Mouse (Mus musculus) forebrain, embryonic 14.5 days (tissue): Measurements from ENCODE around the gene Ccr1l1. TPM values are rescaled to one million over a fixed set of nuclear protein-coding genes. Genes with fewer than 3 reads are reported as not detected.

ENCODE experiments used
- ATAC-seq: fragments of 200-750 bp; cut with Nextera tagmentation; 2 replicates; pipeline ENCODE4 v1.8.0; 2017; ENCODE audit warnings: mild to moderate bottlenecking, moderate library complexity
- DNase-seq: peaks from one replicate; pipeline ENCODE4 v3.0.0-alpha.2; 2015; ENCODE audit warnings: low spot score
- H3K27ac ChIP-seq: fragments of 300-500 bp; sonication (generic); 2 replicates; pipeline ENCODE4 v1.5.1; 2014; ENCODE audit warnings: low read depth, mild to moderate bottlenecking, control low read depth, low read length, moderate library complexity
- H3K27me3 ChIP-seq: fragments of 300-500 bp; sonication (generic); replicated peaks from 2 replicates; pipeline ENCODE4 v1.6.1; 2014; ENCODE audit warnings: low read length, control low read depth, mixed read lengths; ENCODE audit not compliant: control insufficient read depth, insufficient read depth
- H3K36me3 ChIP-seq: fragments of 300-500 bp; sonication (generic); 2 replicates; pipeline ENCODE4 v1.6.1; 2014; ENCODE audit warnings: low read length, control low read depth; ENCODE audit not compliant: control insufficient read depth, insufficient read depth
- H3K4me1 ChIP-seq: fragments of 300-500 bp; sonication (generic); 2 replicates; pipeline ENCODE4 v1.6.1; 2014; ENCODE audit warnings: antibody characterized with exemption, low read length, control low read depth; ENCODE audit not compliant: control insufficient read depth, insufficient read depth
- H3K4me2 ChIP-seq: fragments of 300-500 bp; sonication (generic); 2 replicates; pipeline ENCODE4 v1.6.1; 2014; ENCODE audit warnings: mild to moderate bottlenecking, control low read depth, low read length
- H3K4me3 ChIP-seq: fragments of 300-500 bp; sonication (generic); 2 replicates; pipeline ENCODE4 v1.5.1; 2014; ENCODE audit warnings: low read depth, low read length, control low read depth
- H3K9ac ChIP-seq: fragments of 300-500 bp; sonication (generic); 2 replicates; pipeline ENCODE4 v1.6.1; 2014; ENCODE audit warnings: mild to moderate bottlenecking, low read length, control low read depth, moderate library complexity
- H3K9me3 ChIP-seq: fragments of 300-500 bp; sonication (generic); replicated peaks from 2 replicates; pipeline ENCODE4 v1.6.1; 2016; ENCODE audit warnings: low read length, control low read depth, mixed read lengths; ENCODE audit not compliant: control insufficient read depth
- WGBS: fragments of 180-500 bp; shearing (Covaris S2); extraction: QIAGEN DNeasy Blood & Tissue Kit; methylation state at CpG from one replicate; pipeline ENCODE4 v1.1.7; 2014; 5-methylcytosine and 5-hydroxymethylcytosine counted together
- polyA plus RNA-seq: library from polyadenylated mRNA; unstranded; fragments of >200 nt; fragmentation: Nextera tagmentation; extraction: Ambion mirVana; gene quantifications from 2 replicates; pipeline ENCODE4 v1.2.1, GENCODE M21; 2014

Gene Ccr1l1
- polyA plus RNA-seq, 1 experiment from 2014 or later, result not detected

DNA sequence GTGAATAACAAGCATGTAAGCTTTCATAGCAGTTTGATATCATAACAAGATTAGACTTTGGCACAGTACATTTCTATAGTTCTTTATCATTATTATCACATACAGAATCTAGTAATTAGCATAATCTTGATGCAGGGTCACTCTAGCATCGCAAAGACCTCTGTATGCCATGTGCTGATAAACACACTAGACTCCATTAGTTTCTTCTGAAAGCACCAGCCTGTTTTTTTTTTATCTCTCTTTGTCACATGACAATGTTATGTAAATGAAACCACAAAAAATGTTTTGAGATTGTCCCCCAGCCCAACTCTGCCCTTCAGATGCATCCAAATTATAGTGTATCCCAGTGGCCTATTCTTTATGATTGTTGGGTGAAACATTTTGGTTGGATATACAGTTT is 30.4 kb downstream of the Ccr1l1 start:
- 79% methylated on average over 1 of the region's 1 CpGs for WGBS
- H3K9me3 ChIP-seq, result no peaks in the 10 kb centered on the region
- no peak overlapping the region for H3K4me3 ChIP-seq
- H3K4me1 ChIP-seq, result no peaks in the 10 kb centered on the region
- H3K9ac ChIP-seq, result no peak overlapping the region
- H3K27me3 ChIP-seq, result no peaks in the 10 kb centered on the region
- H3K36me3 ChIP-seq, result no peaks in the 10 kb centered on the region
- no peak overlapping the region for H3K4me2 ChIP-seq
- no peak for DNase-seq
- no peak for ATAC-seq
- H3K27ac ChIP-seq, result no peak overlapping the region

DNA sequence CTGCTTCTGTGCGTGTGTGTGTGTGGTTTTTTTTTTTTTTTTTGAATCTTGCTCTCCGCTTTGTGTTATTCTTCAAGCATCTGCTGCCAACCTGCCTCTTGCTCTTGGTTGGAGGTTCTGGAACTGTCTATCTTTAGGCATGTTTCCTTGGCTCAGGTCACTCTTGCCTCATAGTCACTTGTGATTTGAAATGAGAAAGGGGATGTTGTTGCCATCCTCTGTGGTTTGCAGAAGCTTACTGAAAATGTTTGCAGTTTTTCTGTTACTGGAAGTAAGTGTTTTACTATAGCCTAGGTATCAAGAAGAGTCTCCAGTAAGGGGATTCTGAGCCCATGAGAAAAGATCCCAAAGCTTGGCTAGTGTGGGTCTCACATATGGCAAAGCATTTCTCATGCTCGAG is 36.2 kb downstream of the Ccr1l1 start:
- Histone ChIP-seq H3K4me2 (no peak overlapping the region), H3K9ac (no peak overlapping the region)
- WGBS, result 84% methylated on average over 3 of the region's 3 CpGs

GRCm38 (mm10) chr9:123941316-123941715 is 36.9 kb downstream of the Ccr1l1 start:
- H3K4me2 ChIP-seq, result no peak overlapping the region
- DNase-seq (no peak), ATAC-seq (no peak)
- no peaks in the 10 kb centered on the region for H3K27me3 ChIP-seq
- H3K27ac ChIP-seq, result no peak overlapping the region
- H3K9me3 ChIP-seq, result no peaks in the 10 kb centered on the region
- no peaks in the 10 kb centered on the region for H3K36me3 ChIP-seq
- no peaks in the 10 kb centered on the region for H3K4me1 ChIP-seq
- no peak overlapping the region for H3K9ac ChIP-seq
- 80% methylated on average over 2 of the region's 2 CpGs for WGBS
- H3K4me3 ChIP-seq, result no peak overlapping the region

More for the DNA sequence above, 36.2 kb downstream of the Ccr1l1 start:
- no peaks in the 10 kb centered on the region for H3K4me1 ChIP-seq
- no peak overlapping the region for H3K27ac ChIP-seq
- ATAC-seq (no peak), DNase-seq (no peak)
- H3K4me3 ChIP-seq, result no peak overlapping the region
- no peaks in the 10 kb centered on the region for H3K9me3 ChIP-seq
- H3K27me3 ChIP-seq, result no peaks in the 10 kb centered on the region
- H3K36me3 ChIP-seq, result no peaks in the 10 kb centered on the region

DNA sequence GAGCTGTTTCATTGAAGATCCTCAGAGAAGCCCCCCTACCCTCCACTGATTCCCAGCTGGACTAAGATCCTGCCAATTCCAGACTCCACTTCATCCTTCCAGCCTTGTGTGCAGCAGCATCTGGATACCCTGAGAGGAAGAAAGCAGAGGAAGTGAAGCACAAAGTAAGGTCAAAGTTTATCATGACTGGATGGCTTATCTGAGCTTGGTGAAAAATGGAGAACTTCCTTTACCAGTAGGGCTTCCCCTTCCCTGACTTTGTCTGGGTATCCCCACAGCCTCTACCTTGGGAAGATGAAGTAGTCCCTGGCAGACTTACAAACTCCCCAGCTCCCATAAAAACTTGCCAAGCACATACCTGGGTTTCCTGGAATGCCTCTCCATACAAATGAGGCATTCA is 37.6 kb downstream of the Ccr1l1 start:
- H3K9ac ChIP-seq, result no peak overlapping the region
- DNase-seq (no peak), ATAC-seq (no peak)
- H3K4me2 ChIP-seq, result no peak overlapping the region
- no peaks in the 10 kb centered on the region for H3K9me3 ChIP-seq
- H3K27me3 ChIP-seq, result no peaks in the 10 kb centered on the region
- no peak overlapping the region for H3K27ac ChIP-seq
- H3K36me3 ChIP-seq, result no peaks in the 10 kb centered on the region
- no peak overlapping the region for H3K4me3 ChIP-seq
- H3K4me1 ChIP-seq, result no peaks in the 10 kb centered on the region

DNA sequence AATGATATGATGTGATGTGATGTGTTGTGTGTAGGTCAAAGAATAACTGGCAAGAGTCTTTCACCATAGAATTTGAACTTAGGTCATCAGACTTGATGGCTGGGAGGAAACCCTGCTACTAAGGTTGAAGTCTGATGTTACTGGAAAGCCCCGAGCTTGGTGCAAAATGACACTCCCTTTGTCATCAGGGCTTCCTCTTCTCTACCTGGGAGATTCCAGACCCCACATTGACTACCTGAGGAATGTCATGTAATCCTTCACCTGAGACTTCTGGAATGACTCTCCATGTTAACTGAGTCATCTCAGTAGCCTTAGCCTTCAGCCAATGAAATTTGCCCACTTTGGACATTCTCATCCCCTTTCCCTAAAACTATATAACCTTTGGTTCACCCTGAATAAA is 38.0 kb downstream of the Ccr1l1 start:
- WGBS, result 81% methylated on average over 1 of the region's 1 CpGs

DNA sequence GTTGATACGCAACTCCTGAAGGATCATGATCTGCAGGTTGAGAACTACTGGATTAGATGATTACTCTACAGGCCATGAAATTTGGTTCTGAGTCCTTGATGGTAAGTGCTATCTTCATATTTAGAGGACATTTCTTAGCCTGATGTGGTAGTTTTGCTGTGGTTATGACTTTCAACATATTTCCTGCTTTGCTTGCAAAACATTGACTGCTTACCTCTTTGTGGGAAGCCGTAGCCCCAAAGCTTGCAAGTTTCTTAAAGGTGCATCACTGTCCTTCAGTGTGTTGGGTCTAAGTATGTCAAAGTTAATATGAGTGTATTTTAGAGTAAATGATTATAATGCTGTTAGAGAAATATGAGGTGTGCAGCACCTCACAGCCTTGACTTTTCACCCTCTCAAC is 40.2 kb downstream of the Ccr1l1 start:
- ATAC-seq (no peak), DNase-seq (no peak)
- H3K4me3 ChIP-seq, result no peak overlapping the region
- H3K4me1 ChIP-seq, result no peaks in the 10 kb centered on the region
- no peaks in the 10 kb centered on the region for H3K9me3 ChIP-seq
- no peak overlapping the region for H3K27ac ChIP-seq
- H3K36me3 ChIP-seq, result no peaks in the 10 kb centered on the region
- no peak overlapping the region for H3K9ac ChIP-seq
- no peak overlapping the region for H3K4me2 ChIP-seq
- WGBS, result 94% methylated on average over 2 of the region's 2 CpGs
- H3K27me3 ChIP-seq, result no peaks in the 10 kb centered on the region

More for the DNA sequence above, 38.0 kb downstream of the Ccr1l1 start:
- no peaks in the 10 kb centered on the region for H3K36me3 ChIP-seq
- ATAC-seq (no peak), DNase-seq (no peak)
- no peaks in the 10 kb centered on the region for H3K4me1 ChIP-seq
- H3K4me2 ChIP-seq, result no peak overlapping the region
- H3K4me3 ChIP-seq, result no peak overlapping the region
- no peak overlapping the region for H3K9ac ChIP-seq
- no peaks in the 10 kb centered on the region for H3K9me3 ChIP-seq
- H3K27ac ChIP-seq, result no peak overlapping the region
- no peaks in the 10 kb centered on the region for H3K27me3 ChIP-seq

DNA sequence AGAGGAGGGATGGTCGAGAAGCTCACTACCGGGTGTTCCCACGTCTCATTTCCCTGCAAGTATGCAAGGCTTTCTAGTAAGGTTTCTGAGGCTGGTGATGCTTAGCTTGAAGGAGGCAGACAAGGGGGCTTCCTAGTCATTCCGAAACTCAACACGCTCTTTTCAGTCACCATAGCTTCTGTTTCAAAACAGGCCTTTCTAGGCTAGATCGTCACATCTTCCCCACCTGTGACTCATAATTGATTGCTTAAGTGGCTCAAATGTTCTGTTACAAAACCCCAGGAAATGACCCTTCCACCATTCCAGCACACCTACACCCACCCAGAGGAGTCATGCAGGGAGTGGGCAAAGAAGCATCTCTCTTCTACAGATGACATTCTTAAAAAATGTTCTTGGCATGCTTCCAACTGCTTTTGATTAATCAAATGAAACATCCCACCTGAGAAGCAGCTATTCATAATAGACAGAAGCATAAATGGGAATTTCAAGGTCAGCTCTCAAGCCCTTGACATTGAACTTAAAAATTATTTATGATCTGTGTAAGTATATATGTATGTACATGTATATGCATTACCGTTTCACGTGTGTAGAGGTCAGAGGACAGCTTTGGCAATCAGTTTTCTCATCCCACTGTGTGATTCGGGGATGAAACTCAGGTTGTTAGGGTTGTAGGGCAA is 41.5 kb downstream of the Ccr1l1 start:
- Histone ChIP-seq H3K4me2 (no peak overlapping the region), H3K27me3 (no peaks in the 10 kb centered on the region), H3K4me1 (no peaks in the 10 kb centered on the region), H3K9ac (no peak overlapping the region), H3K4me3 (no peak overlapping the region), H3K27ac (no peak overlapping the region), H3K9me3 (no peaks in the 10 kb centered on the region), H3K36me3 (no peaks in the 10 kb centered on the region)
- 91% methylated on average over 9 of the region's 9 CpGs for WGBS
- DNase-seq, result no peak
- no peak for ATAC-seq

DNA sequence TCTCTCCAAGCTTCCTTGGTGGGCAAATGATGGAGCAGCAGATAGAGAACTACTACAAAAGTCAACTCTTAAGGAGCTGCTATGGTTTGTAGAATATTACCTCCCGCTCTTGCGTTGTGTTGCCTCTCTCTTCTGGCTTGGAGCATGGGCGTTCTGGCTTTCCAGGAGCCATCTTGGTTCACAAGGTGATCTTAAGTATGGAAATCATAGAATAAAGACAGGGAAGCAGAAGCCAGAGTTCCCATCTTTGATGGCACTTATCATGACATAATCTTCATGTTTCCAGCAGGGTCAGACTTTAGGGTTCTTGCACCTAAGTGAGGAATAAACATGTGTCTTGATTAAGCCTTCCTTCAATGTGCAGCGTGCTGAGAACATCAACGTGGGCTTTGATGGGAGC is 42.4 kb downstream of the Ccr1l1 start:
- Histone ChIP-seq H3K4me1 (no peaks in the 10 kb centered on the region), H3K4me2 (no peak overlapping the region), H3K36me3 (no peaks in the 10 kb centered on the region), H3K27ac (no peak overlapping the region), H3K4me3 (no peak overlapping the region), H3K9me3 (no peaks in the 10 kb centered on the region), H3K9ac (no peak overlapping the region), H3K27me3 (no peaks in the 10 kb centered on the region)
- DNase-seq, result no peak
- 92% methylated on average over 5 of the region's 5 CpGs for WGBS
- ATAC-seq, result no peak

- Histone ChIP-seq H3K4me2 (no peak overlapping the region), H3K4me3 (no peak overlapping the region), H3K36me3 (no peaks in the 10 kb centered on the region), H3K9ac (no peak overlapping the region), H3K9me3 (no peaks in the 10 kb centered on the region), H3K27me3 (no peaks in the 10 kb centered on the region), H3K4me1 (no peaks in the 10 kb centered on the region), H3K27ac (no peak overlapping the region)
- no peak for ATAC-seq
- no peak for DNase-seq
- 94% methylated on average over 6 of the region's 6 CpGs for WGBS
These were observed 42.9 kb downstream of the Ccr1l1 start for GRCm38 (mm10) chr9:123935346-123935745.
